Mouse (Mus musculus): ENCODE measurements around the gene Kiss1. TPM values are rescaled to one million over a fixed set of nuclear protein-coding genes. Genes with fewer than 3 reads are reported as not detected.

Gene Kiss1
- total and polyA plus RNA-seq, 3 experiments = not detected

DNA sequence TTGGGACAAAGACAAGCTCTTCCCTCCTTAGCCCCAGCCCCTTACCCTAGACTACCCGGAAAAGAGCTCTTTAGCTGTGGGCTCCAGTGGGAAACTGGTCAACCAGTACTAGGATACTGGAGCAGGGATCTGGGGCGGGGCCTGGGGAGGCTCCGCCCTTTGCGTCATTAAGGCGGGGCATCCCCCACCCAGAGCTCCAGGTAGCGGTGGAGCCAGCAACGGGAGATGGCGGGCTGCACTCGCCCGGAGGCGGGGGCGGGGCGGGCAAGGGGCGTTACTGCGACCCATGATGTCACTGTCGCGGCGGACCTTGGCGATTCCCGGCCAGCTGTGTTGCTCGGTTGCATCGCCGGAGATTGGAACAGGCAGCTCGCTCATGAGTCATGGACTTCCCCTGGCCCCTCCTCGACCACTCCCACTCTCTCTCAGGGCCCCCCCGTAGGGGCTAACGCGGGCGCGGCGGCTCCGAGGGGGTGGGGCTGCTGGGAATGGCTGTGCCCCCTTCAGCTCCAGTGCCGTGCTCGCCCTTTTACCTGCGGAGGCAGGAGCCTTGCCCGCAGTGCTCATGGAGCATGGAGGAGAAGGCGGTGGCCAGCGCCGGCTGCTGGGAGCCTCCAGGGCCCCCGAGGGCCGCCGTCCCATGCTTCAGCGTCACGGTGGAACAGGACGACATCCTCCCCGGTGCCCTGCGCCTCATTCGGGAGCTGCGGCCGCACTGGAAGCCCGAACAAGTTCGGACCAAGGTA, 41.8 kb downstream of the Kiss1 start, which contains the start of gene Etnk2:
Etnk2 (plus strand) TSS at position 297 of the 746 bp plus-strand sequence.
- Histone ChIP-seq H3K79me2 (ENCODE audit: control insufficient read depth, insufficient read depth, low read length, poor library complexity) (no peaks in the 10 kb centered on the region), H3K9ac (ENCODE audit: control insufficient read depth, low read depth, low read length, poor library complexity, severe bottlenecking) (peak within 1 kb of the TSS; percentile 39), H3K4me1 (ENCODE audit: control insufficient read depth in 1 of 2, insufficient read depth in 2 of 2, low read length in 2 of 2) (peaks cover 0 to 16% of the 10 kb centered on the region in 2 experiments; a peak in 2 of 4 replicates), H3K27me3 (ENCODE audit: control insufficient read depth in 1 of 2, insufficient read depth in 2 of 2, low read length in 2 of 2) (peaks cover 1 to 3% of the 10 kb centered on the region in 2 experiments), H3K36me3 (ENCODE audit: control insufficient read depth in 1 of 2, insufficient read depth in 2 of 2, low read length in 2 of 2) (peaks cover 0 to 6% of the 10 kb centered on the region in 2 experiments; a peak in 2 of 4 replicates), H3K4me3 (ENCODE audit: control insufficient read depth in 1 of 2, insufficient read depth in 1 of 2, low read depth in 2 of 2, low read length in 2 of 2) (peak within 1 kb of the TSS; percentile 47 to 53), H3K9me3 (replicated peaks; ENCODE audit: insufficient read depth, low read length) (no peaks in the 10 kb centered on the region), H3K27ac (ENCODE audit: control insufficient read depth, low read depth, low read length) (no peak within 1 kb of the TSS)
- DNase-seq (ENCODE audit: low read depth, low spot score) = peak; percentile 84
- TF ChIP-seq ETS1 (IDR thresholded peaks at IDR 0.05; ENCODE audit: low read depth, low read length) (peak; percentile 50; the same call in 1 of the 2 replicates), ZKSCAN1 (IDR thresholded peaks at IDR 0.05; ENCODE audit: low read depth, low read length) (no peak)

- Histone ChIP-seq H3K27ac (ENCODE audit: control insufficient read depth, low read depth, low read length) (no peak overlapping the region), H3K4me1 (ENCODE audit: control insufficient read depth in 1 of 2, insufficient read depth in 2 of 2, low read length in 2 of 2) (peaks cover 0 to 16% of the 10 kb centered on the region in 2 experiments; a peak in 2 of 4 replicates), H3K79me2 (ENCODE audit: control insufficient read depth, insufficient read depth, low read length, poor library complexity) (no peaks in the 10 kb centered on the region), H3K4me3 (ENCODE audit: control insufficient read depth in 1 of 2, insufficient read depth in 1 of 2, low read depth in 2 of 2, low read length in 2 of 2) (peak overlapping the region; percentile 47 to 53), H3K27me3 (ENCODE audit: control insufficient read depth in 1 of 2, insufficient read depth in 2 of 2, low read length in 2 of 2) (peaks cover 1 to 6% of the 10 kb centered on the region in 2 experiments), H3K9ac (ENCODE audit: control insufficient read depth, low read depth, low read length, poor library complexity, severe bottlenecking) (peak overlapping the region; percentile 39), H3K36me3 (ENCODE audit: control insufficient read depth in 1 of 2, insufficient read depth in 2 of 2, low read length in 2 of 2) (peaks cover 0 to 6% of the 10 kb centered on the region in 2 experiments; a peak in 2 of 4 replicates), H3K9me3 (replicated peaks; ENCODE audit: insufficient read depth, low read length) (no peaks in the 10 kb centered on the region)
- TF ChIP-seq MXI1 (IDR thresholded peaks at IDR 0.05; ENCODE audit: low read depth, low read length) (0 out of 2 replicates have a peak, but pooled peaks have one; percentile 23), POLR2AphosphoS2 (IDR thresholded peaks at IDR 0.05; ENCODE audit: low read length) (no peak), RCOR1 (IDR thresholded peaks at IDR 0.05; ENCODE audit: low read depth, low read length) (no peak), UBTF (IDR thresholded peaks at IDR 0.05; ENCODE audit: borderline replicate concordance, insufficient read depth, low read depth, low read length) (no peak), SIN3A (IDR thresholded peaks at IDR 0.05; ENCODE audit: low read length) (0 out of 2 replicates have a peak, but pooled peaks have one; percentile 33), MEF2A (IDR thresholded peaks at IDR 0.05; ENCODE audit: extremely low read depth, insufficient replicate concordance, low read depth, low read length, poor library complexity, severe bottlenecking) (no peak)
- no peak for DNase-seq (ENCODE audit: low read depth, low spot score)
Measured at GRCm38 (mm10) chr1:133364022-133364630, 42.5 kb downstream of the Kiss1 start.

DNA sequence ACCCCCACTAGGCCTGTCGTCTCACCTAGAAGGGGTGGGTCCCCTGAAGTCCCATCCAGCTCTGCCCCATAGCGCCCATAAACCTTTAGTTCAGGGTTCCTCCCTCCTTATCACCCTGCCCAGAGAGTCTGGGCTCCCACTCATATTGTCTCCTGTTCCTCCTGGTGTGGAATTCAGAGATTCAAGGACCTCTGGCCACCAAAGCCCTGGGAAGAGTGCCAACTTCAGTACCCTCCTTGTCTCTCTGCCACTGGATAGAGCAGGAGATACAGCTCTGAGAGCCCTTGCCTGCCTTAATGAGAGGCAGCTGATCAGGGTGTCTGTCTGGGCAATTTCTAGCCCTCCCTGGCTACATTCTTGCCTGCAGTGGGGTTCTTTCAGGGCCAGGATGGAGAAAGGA, 43.2 kb downstream of the Kiss1 start:
- Histone ChIP-seq H3K9me3 (replicated peaks; ENCODE audit: insufficient read depth, low read length) (no peaks in the 10 kb centered on the region), H3K36me3 (ENCODE audit: control insufficient read depth in 1 of 2, insufficient read depth in 2 of 2, low read length in 2 of 2) (peaks cover 0 to 6% of the 10 kb centered on the region in 2 experiments; a peak in 2 of 4 replicates), H3K4me1 (ENCODE audit: control insufficient read depth in 1 of 2, insufficient read depth in 2 of 2, low read length in 2 of 2) (peaks cover 0 to 16% of the 10 kb centered on the region in 2 experiments; a peak in 2 of 4 replicates), H3K9ac (ENCODE audit: control insufficient read depth, low read depth, low read length, poor library complexity, severe bottlenecking) (no peak overlapping the region), H3K27ac (ENCODE audit: control insufficient read depth, low read depth, low read length) (no peak overlapping the region), H3K27me3 (ENCODE audit: control insufficient read depth in 1 of 2, insufficient read depth in 2 of 2, low read length in 2 of 2) (peaks cover 1 to 6% of the 10 kb centered on the region in 2 experiments), H3K79me2 (ENCODE audit: control insufficient read depth, insufficient read depth, low read length, poor library complexity) (no peaks in the 10 kb centered on the region), H3K4me3 (ENCODE audit: control insufficient read depth in 1 of 2, insufficient read depth in 1 of 2, low read depth in 2 of 2, low read length in 2 of 2) (no peak overlapping the region)
- DNase-seq (ENCODE audit: low read depth, low spot score) = no peak
- TF ChIP-seq RCOR1 (IDR thresholded peaks at IDR 0.05; ENCODE audit: low read depth, low read length) = 0 out of 2 replicates have a peak, but pooled peaks have one; percentile 39
- TF ChIP-seq SMC3 (IDR thresholded peaks at IDR 0.05; ENCODE audit: low read depth, low read length) = no peak
- TF ChIP-seq GATA1 (IDR thresholded peaks at IDR 0.05; ENCODE audit: low read depth, low read length) = 0 out of 2 replicates have a peak, but pooled peaks have one; percentile 20
- TF ChIP-seq RAD21 (IDR thresholded peaks at IDR 0.05; ENCODE audit: low read depth, low read length) = no peak
- no peak for TF ChIP-seq UBTF (IDR thresholded peaks at IDR 0.05; ENCODE audit: borderline replicate concordance, insufficient read depth, low read depth, low read length)
- no peak for TF ChIP-seq POLR2A (IDR thresholded peaks at IDR 0.05; ENCODE audit: control insufficient read depth in 1 of 2, insufficient read depth in 1 of 2, low read depth in 1 of 2, low read length in 2 of 2, poor library complexity in 1 of 2)
- TF ChIP-seq MYC (IDR thresholded peaks at IDR 0.05; ENCODE audit: low read depth, low read length) = no peak
- TF ChIP-seq CHD1 (IDR thresholded peaks at IDR 0.05; ENCODE audit: low read depth, low read length) = no peak
- TF ChIP-seq EP300 (IDR thresholded peaks at IDR 0.05; ENCODE audit: low read depth in 1 of 2, low read length in 2 of 2) = 0 out of 4 replicates have a peak, but pooled peaks of 1 of the 2 experiments have one; percentile 15
- no peak for TF ChIP-seq MXI1 (IDR thresholded peaks at IDR 0.05; ENCODE audit: low read depth, low read length)
- TF ChIP-seq POLR2AphosphoS2 (IDR thresholded peaks at IDR 0.05; ENCODE audit: low read length) = no peak
